Mouse (Mus musculus) MEL (cell line): ENCODE results near the gene Iqck. TPM values are rescaled to one million over a fixed set of nuclear protein-coding genes. Genes with fewer than 3 reads are reported as not detected.

Source experiments
- DNase-seq: peaks from one replicate; pipeline ENCODE4 v3.0.0; 2011; ENCODE audit warnings: low read depth, low spot score
- H3K27ac ChIP-seq: 2 replicates; pipeline ENCODE4 v1.5.1; 2012; ENCODE audit warnings: low read depth, mild to moderate bottlenecking, control low read depth, low read length, moderate library complexity; ENCODE audit not compliant: control insufficient read depth
- H3K27me3 ChIP-seq, 2 experiments: fragments of 150-350 bp in 1 of 2; sonication (generic) in 1 of 2; 2 replicates each; pipeline ENCODE4 v1.6.1; 2012; ENCODE audit warnings: low read length in 2 of 2, mild to moderate bottlenecking in 2 of 2, improper control_type of control experiment in 1 of 2, moderate library complexity in 1 of 2; ENCODE audit not compliant: insufficient read depth in 2 of 2, control insufficient read depth in 1 of 2
- H3K36me3 ChIP-seq, 2 experiments: 2 replicates each; pipeline ENCODE4 v1.6.1; 2012 to 2014; ENCODE audit warnings: low read length in 2 of 2, improper control_type of control experiment in 1 of 2, inconsistent platforms in 1 of 2, mild to moderate bottlenecking in 1 of 2; ENCODE audit not compliant: insufficient read depth in 2 of 2, control insufficient read depth in 1 of 2
- H3K4me1 ChIP-seq, 2 experiments: fragments of 150-350 bp in 1 of 2; sonication (generic) in 1 of 2; 2 replicates each; pipeline ENCODE4 v1.6.1; 2012; ENCODE audit warnings: low read length in 2 of 2, improper control_type of control experiment in 1 of 2, mild to moderate bottlenecking in 1 of 2; ENCODE audit not compliant: insufficient read depth in 2 of 2, control insufficient read depth in 1 of 2
- H3K4me3 ChIP-seq, 2 experiments: fragments of 150-350 bp in 1 of 2; sonication (generic) in 1 of 2; 2 replicates each; pipeline ENCODE4 v1.5.1; 2012; ENCODE audit warnings: low read depth in 2 of 2, low read length in 2 of 2, mild to moderate bottlenecking in 2 of 2, moderate library complexity in 2 of 2, control low read depth in 1 of 2, improper control_type of control experiment in 1 of 2; ENCODE audit not compliant: control insufficient read depth in 1 of 2, insufficient read depth in 1 of 2
- H3K79me2 ChIP-seq: 2 replicates; pipeline ENCODE4 v1.6.1; 2012; ENCODE audit warnings: mild to moderate bottlenecking, low read length, moderate library complexity; ENCODE audit not compliant: control insufficient read depth, poor library complexity, insufficient read depth
- H3K9ac ChIP-seq: 2 replicates; pipeline ENCODE4 v1.6.1; 2012; ENCODE audit warnings: low read depth, mild to moderate bottlenecking, control low read depth, low read length, moderate library complexity; ENCODE audit not compliant: control insufficient read depth, poor library complexity, severe bottlenecking
- H3K9me3 ChIP-seq: fragments of 150-350 bp; sonication (generic); replicated peaks from 2 replicates; pipeline ENCODE4 v1.6.1; 2012; ENCODE audit warnings: mild to moderate bottlenecking, low read length, improper control_type of control experiment, moderate library complexity; ENCODE audit not compliant: insufficient read depth
- CHD1 ChIP-seq: IDR thresholded peaks from 2 replicates; pipeline ENCODE4 v1.6.1; 2012; ENCODE audit warnings: low read depth, mild to moderate bottlenecking, inconsistent platforms, low read length, improper control_type of control experiment
- CTCF ChIP-seq, 3 experiments: IDR thresholded peaks in 2 of 3; conservative IDR thresholded peaks in 1 of 3; 2 replicates each; pipeline ENCODE4 v1.5.1; 2011 to 2012; ENCODE audit warnings: low read length in 3 of 3, low read depth in 2 of 3, mild to moderate bottlenecking in 2 of 3, improper control_type of control experiment in 1 of 3, inconsistent platforms in 1 of 3, mixed read lengths in 1 of 3, moderate library complexity in 1 of 3; ENCODE audit not compliant: control insufficient read depth in 1 of 3, insufficient read depth in 1 of 3, poor library complexity in 1 of 3, severe bottlenecking in 1 of 3
- E2F4 ChIP-seq: IDR thresholded peaks from 2 replicates; pipeline ENCODE4 v1.6.1; 2011; ENCODE audit warnings: low read depth, low read length, improper control_type of control experiment, borderline replicate concordance
- ELF1 ChIP-seq: IDR thresholded peaks from 2 replicates; pipeline ENCODE4 v1.6.1; 2014; ENCODE audit warnings: low read depth, mild to moderate bottlenecking, inconsistent platforms, low read length, improper control_type of control experiment, moderate library complexity
- EP300 ChIP-seq, 2 experiments: IDR thresholded peaks; 2 replicates each; pipeline ENCODE4 v1.6.1; 2011; ENCODE audit warnings: improper control_type of control experiment in 2 of 2, low read length in 2 of 2, low read depth in 1 of 2, mild to moderate bottlenecking in 1 of 2
- ETS1 ChIP-seq: IDR thresholded peaks from 2 replicates; pipeline ENCODE4 v1.6.1; 2012; ENCODE audit warnings: low read depth, mild to moderate bottlenecking, inconsistent platforms, low read length, improper control_type of control experiment, moderate library complexity
- GABPA ChIP-seq: IDR thresholded peaks from 2 replicates; pipeline ENCODE4 v1.6.1; 2012; ENCODE audit warnings: low read depth, mild to moderate bottlenecking, inconsistent platforms, low read length, improper control_type of control experiment, moderate library complexity
- GATA1 ChIP-seq: IDR thresholded peaks from 2 replicates; pipeline ENCODE4 v1.6.1; 2011; ENCODE audit warnings: low read depth, low read length, improper control_type of control experiment
- JUND ChIP-seq: IDR thresholded peaks from 2 replicates; pipeline ENCODE4 v1.6.1; 2011; ENCODE audit warnings: low read depth, mild to moderate bottlenecking, improper control_type of control experiment, low read length
- KAT2A ChIP-seq: conservative IDR thresholded peaks from 2 replicates; pipeline ENCODE4 v1.6.1; 2012; ENCODE audit warnings: low read depth, low read length, improper control_type of control experiment, inconsistent platforms
- MAFK ChIP-seq: IDR thresholded peaks from 2 replicates; pipeline ENCODE4 v1.6.1; 2011; ENCODE audit warnings: low read depth, mild to moderate bottlenecking, low read length, improper control_type of control experiment, borderline replicate concordance
- MEF2A ChIP-seq: IDR thresholded peaks from 2 replicates; pipeline ENCODE4 v1.6.1; 2014; ENCODE audit warnings: low read depth, mild to moderate bottlenecking, inconsistent platforms, low read length, improper control_type of control experiment; ENCODE audit not compliant: poor library complexity, insufficient replicate concordance, severe bottlenecking; ENCODE audit errors: extremely low read depth
- MXI1 ChIP-seq: IDR thresholded peaks from 2 replicates; pipeline ENCODE4 v1.6.1; 2011; ENCODE audit warnings: mild to moderate bottlenecking, low read depth, low read length, improper control_type of control experiment
- MYC ChIP-seq: IDR thresholded peaks from 2 replicates; pipeline ENCODE4 v1.6.1; 2011; ENCODE audit warnings: low read depth, mild to moderate bottlenecking, low read length, improper control_type of control experiment, moderate library complexity
- NELFE ChIP-seq: IDR thresholded peaks from 2 replicates; pipeline ENCODE4 v1.6.1; 2011; ENCODE audit warnings: low read depth, low read length, improper control_type of control experiment
- NRF1 ChIP-seq: IDR thresholded peaks from 2 replicates; pipeline ENCODE4 v1.6.1; 2014; ENCODE audit warnings: low read depth, mild to moderate bottlenecking, inconsistent platforms, low read length, improper control_type of control experiment, moderate library complexity; ENCODE audit not compliant: poor library complexity, insufficient read depth, severe bottlenecking
- POLR2AphosphoS5 ChIP-seq: IDR thresholded peaks from 2 replicates; pipeline ENCODE4 v1.6.1; 2012; ENCODE audit warnings: low read depth, borderline replicate concordance, mild to moderate bottlenecking, inconsistent platforms, low read length, moderate library complexity, mixed read lengths
- SIN3A ChIP-seq: IDR thresholded peaks from 2 replicates; pipeline ENCODE4 v1.6.1; 2012; ENCODE audit warnings: low read length, improper control_type of control experiment, inconsistent platforms
- SMC3 ChIP-seq: IDR thresholded peaks from 2 replicates; pipeline ENCODE4 v1.6.1; 2011; ENCODE audit warnings: low read depth, low read length, improper control_type of control experiment
- TAL1 ChIP-seq: IDR thresholded peaks from 2 replicates; pipeline ENCODE4 v1.6.1; 2012; ENCODE audit warnings: mild to moderate bottlenecking, inconsistent platforms, low read length, moderate library complexity, mixed read lengths
- TCF12 ChIP-seq: IDR thresholded peaks from 2 replicates; pipeline ENCODE4 v1.6.1; 2014; ENCODE audit warnings: low read depth, mild to moderate bottlenecking, inconsistent platforms, low read length, improper control_type of control experiment, moderate library complexity
- USF1 ChIP-seq: IDR thresholded peaks from 2 replicates; pipeline ENCODE4 v1.6.1; 2014; ENCODE audit warnings: low read depth, mild to moderate bottlenecking, inconsistent platforms, low read length, improper control_type of control experiment, moderate library complexity
- ZKSCAN1 ChIP-seq: IDR thresholded peaks from 2 replicates; pipeline ENCODE4 v1.6.1; 2012; ENCODE audit warnings: low read depth, mild to moderate bottlenecking, inconsistent platforms, low read length, improper control_type of control experiment, moderate library complexity
- ZMIZ1 ChIP-seq: IDR thresholded peaks from 2 replicates; pipeline ENCODE4 v1.6.1; 2012; ENCODE audit warnings: low read depth, mild to moderate bottlenecking, inconsistent platforms, low read length, improper control_type of control experiment, moderate library complexity
- ZNF384 ChIP-seq: IDR thresholded peaks from 2 replicates; pipeline ENCODE4 v1.6.1; 2012; ENCODE audit warnings: low read depth, mild to moderate bottlenecking, inconsistent platforms, low read length, improper control_type of control experiment
- polyA plus RNA-seq, 2 experiments: library from polyadenylated mRNA; stranded (reverse) in 1 of 2; unstranded in 1 of 2; fragments of >175 nt in 1 of 2; fragments of >200 nt in 1 of 2; gene quantifications; 2 replicates each; pipeline versions ENCODE4 v1.2.1 to v1.2.4; 2012; ENCODE audit warnings: low replicate concordance in 2 of 2, low read depth in 1 of 2; ENCODE audit not compliant: insufficient read length in 2 of 2, insufficient read depth in 1 of 2, missing spikeins in 1 of 2
- total RNA-seq: library from RNA; depleted of rRNA; stranded (reverse); fragments of 300-350 nt; gene quantifications from 2 replicates; pipeline ENCODE4 v1.2.3, GENCODE M21; 2012

Gene Iqck
- total and polyA plus RNA-seq, 3 experiments, result 0.39 to 0.40 TPM; not detected in 1

GRCm38 (mm10) chr7:118821887-118822556 lies 33.5 kb upstream of the Iqck start (continued):
- TF ChIP-seq ZNF384, result no peak
- TF ChIP-seq MYC, result peak; percentile 71
- no peak for TF ChIP-seq SMC3
- TF ChIP-seq KAT2A, result 0 out of 2 replicates have a peak, but pooled peaks have one; percentile 15
- no peak for TF ChIP-seq E2F4
- TF ChIP-seq SIN3A, result peak; percentile 57

GRCm38 (mm10) chr7:118824451-118824850 lies 31.1 kb upstream of the Iqck start:
- no peak overlapping the region for H3K9ac ChIP-seq
- no peaks in the 10 kb centered on the region for H3K27me3 ChIP-seq
- H3K4me1 ChIP-seq, result peaks cover 7 to 18% of the 10 kb centered on the region in 2 experiments; a peak in 3 of 4 replicates
- no peak for DNase-seq
- H3K79me2 ChIP-seq, result no peaks in the 10 kb centered on the region
- H3K27ac ChIP-seq, result no peak overlapping the region
- TF ChIP-seq NRF1 (no peak), TCF12 (no peak), TAL1 (no peak), CTCF (IDR thresholded peaks at IDR 0.05 in 2 of 3, conservative IDR thresholded peaks at IDR 0.05 in 1 of 3; ENCODE audit: control insufficient read depth in 1 of 3, insufficient read depth in 1 of 3, low read depth in 2 of 3, low read length in 3 of 3, poor library complexity in 1 of 3, severe bottlenecking in 1 of 3) (no peak), GATA1 (no peak), ZMIZ1 (no peak), E2F4 (no peak), POLR2AphosphoS5 (no peak), USF1 (no peak), GABPA (no peak), ZKSCAN1 (no peak)
- no peak overlapping the region for H3K4me3 ChIP-seq
- peaks cover 4 to 13% of the 10 kb centered on the region in 2 experiments for H3K36me3 ChIP-seq
- no peaks in the 10 kb centered on the region for H3K9me3 ChIP-seq

- TF ChIP-seq MAFK (no peak), JUND (no peak), POLR2AphosphoS5 (no peak), CHD1 (no peak), MXI1 (no peak), ZNF384 (no peak), GATA1 (no peak), ETS1 (0 out of 2 replicates have a peak, but pooled peaks have one; percentile 51), EP300 (IDR thresholded peaks at IDR 0.05; ENCODE audit: low read depth in 1 of 2, low read length in 2 of 2) (0 out of 4 replicates have a peak, but pooled peaks of 1 of the 2 experiments have one; percentile 4), ELF1 (no peak), TCF12 (no peak), NELFE (no peak), MEF2A (no peak)
- Histone ChIP-seq H3K4me1 (peaks cover 7 to 9% of the 10 kb centered on the region in 2 experiments; a peak in 3 of 4 replicates), H3K9me3 (no peaks in the 10 kb centered on the region), H3K27me3 (no peaks in the 10 kb centered on the region), H3K4me3 (no peak overlapping the region), H3K79me2 (no peaks in the 10 kb centered on the region), H3K27ac (no peak overlapping the region), H3K9ac (no peak overlapping the region), H3K36me3 (peaks cover 4 to 7% of the 10 kb centered on the region in 2 experiments)
- peak; percentile 54 for DNase-seq
These were observed 27.6 kb upstream of the Iqck start for GRCm38 (mm10) chr7:118827975-118828416.
